Mouse (Mus musculus) frontal cortex, adult 2 months (tissue): Measurements from ENCODE around the gene Gm47996. TPM values are rescaled to one million over a fixed set of nuclear protein-coding genes. Genes with fewer than 3 reads are reported as not detected.
"Not testable (repeated sequence)": the region's sequence is repeated elsewhere in the genome, so short reads cannot be mapped to it uniquely, and the experiment has no call there.

Experiments used
- DNase-seq, 2 experiments: peaks; one replicate each; pipeline ENCODE4 v3.0.0; 2022; ENCODE audit warnings: low spot score in 1 of 2; ENCODE audit errors: extremely low spot score in 1 of 2
- polyA plus RNA-seq: library from polyadenylated mRNA; depleted of rRNA; stranded (reverse); fragments of >200 nt; gene quantifications from 2 replicates; pipeline ENCODE4 v1.2.3, GENCODE M21; 2012; rRNA removed

Gene Gm47996
- polyA plus RNA-seq, result not detected in 2 replicates

- not testable (repeated sequence) for DNase-seq
Measured at GRCm38 (mm10) chr1:151209824-151210355, at the start of gene Gm47996. Gene Gm47996 (plus strand): TSS chr1:151210131.

DNA sequence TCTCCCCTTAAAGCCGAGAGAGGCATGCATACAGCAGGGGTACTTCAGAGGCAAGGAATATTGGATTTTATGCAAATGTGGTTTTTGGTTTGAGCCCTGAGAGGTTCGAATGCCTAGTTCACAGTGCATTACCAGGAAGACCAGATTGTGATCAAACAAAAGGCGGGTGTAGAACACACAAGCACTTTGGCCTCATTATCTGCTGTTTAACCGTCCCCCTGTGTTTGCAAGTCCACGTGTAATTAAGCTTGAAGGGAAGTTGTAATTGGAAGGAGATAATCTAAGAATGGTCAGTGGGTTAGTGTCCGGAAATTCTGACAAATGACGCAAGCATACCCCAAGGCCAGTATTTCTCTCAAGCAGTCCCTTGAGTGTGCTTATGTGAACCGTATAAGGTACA is 43.9 kb upstream of the Gm47996 start:
- no peak for DNase-seq

DNA sequence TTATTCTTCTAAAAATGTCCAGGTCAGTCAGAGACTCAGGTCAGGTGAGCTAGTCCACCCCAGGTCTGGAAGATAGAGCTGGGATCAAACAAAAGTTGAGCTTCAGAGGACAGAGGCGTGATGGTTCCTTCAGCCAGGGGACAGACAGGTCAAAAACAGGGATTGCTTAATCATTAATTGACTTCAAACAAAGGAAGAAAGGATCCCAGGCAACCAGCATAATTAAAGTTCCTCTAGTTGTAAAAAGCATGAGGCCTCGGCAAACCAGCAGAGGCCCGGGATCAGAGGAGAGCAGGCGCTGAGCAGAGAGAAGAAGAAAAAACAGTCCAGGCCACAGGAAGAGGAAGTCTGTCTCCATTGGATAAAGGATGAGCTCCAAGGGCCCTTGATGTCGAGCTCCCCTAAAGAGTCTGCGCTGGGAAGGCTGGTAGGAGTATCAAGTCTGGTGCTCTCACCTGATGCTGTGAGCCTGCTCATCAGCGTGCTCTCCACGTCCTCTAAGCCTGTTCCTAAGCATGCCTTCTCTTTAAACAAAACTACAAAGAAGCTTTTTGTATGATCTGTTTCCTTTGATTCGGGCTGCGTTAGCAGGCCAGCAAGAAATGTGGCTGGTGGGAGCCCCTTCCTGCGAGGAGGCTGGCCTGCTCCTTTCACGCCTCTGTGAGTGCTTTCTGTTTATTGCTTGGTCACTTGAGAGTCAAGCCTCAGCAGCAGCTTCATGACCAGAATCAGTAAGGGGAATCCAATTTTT is 42.5 kb upstream of the Gm47996 start:
- DNase-seq, result no peak

DNA sequence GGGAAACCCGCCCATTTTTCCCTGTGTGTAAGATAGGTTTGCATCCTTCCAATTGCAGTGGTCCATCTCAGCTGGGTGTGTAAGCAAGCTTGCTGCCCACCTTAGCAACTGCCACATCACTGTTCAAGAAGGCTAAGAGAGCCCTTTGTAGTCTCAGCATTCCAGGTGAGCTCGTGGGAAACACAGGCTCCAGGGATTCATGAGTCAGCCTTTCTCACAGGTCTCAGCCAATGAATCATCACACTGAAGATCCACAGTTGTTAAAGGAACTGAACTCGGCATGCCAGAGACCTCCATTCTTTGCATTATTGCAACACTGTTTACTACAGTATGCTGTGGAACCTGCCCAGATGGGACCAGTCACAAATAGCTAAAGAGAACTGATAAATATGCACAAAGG is 41.3 kb upstream of the Gm47996 start:
- no peak for DNase-seq

DNA sequence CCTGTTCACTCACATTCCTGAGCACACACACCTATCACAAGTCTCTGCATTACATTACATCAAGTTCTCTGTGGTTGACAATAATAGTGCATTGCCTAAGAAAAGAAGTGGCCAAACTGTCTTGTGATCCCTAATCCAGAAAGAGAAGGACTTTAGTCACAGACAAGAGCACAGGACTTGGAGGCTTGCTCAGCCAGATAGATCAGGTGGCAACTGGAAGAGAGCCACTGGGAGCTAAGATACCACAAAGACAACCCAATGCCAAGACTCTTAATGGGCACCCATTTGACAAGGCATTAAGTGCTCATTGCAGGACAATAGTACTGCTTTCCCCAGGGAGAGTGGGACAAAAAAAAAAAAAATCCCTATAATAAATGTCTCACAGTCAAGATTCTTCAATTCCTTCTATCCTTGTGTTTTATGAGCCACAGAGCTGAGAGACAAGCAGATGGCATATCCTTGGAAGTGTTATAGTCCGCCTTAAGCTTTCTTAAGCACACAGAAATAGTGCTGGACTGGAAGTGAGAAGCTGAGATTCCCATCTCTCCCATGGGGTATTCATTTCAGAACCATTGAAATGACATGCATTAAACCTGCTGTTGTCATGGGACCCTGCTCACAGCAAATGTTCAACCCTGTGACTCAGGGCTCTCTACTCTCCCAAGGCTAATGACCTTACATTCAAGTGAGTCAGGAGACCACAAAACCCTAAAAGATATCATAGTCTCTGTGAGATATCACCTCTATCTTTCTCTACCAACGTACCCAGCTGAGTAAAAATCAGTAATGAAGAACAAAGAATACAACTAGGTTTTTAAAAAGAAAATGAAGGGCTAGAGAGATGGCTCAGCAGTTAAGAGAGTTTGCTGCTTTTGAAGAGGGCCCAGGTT is 38.1 kb upstream of the Gm47996 start:
- peak; percentile 26 to 34 for DNase-seq

GRCm38 (mm10) chr1:151177030-151177936 is 32.6 kb upstream of the Gm47996 start:
- DNase-seq, result peak in 1 of 2 experiments; percentile 25

GRCm38 (mm10) chr1:151177937-151178271 is 32.0 kb upstream of the Gm47996 start:
- DNase-seq, result no peak

GRCm38 (mm10) chr1:151178505-151179083 is 31.3 kb upstream of the Gm47996 start:
- DNase-seq, result no peak

DNA sequence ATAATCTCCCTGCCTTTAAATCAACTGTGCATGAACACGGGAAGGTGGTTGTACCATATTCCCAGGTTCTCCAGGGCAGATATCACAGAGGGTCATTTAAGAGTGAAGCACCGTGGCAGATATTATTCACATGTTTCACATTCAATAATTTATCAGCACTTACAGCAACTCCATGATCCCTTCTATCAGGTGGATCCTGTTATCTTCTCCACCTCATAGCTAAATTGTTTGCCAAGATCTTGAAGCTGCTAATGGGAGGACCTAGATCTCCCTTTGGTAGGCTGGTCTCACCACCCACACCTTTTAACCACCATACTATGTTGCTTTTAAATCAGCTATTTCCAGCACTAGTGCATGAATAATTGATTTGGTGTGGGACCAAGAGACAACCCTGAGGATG is 29.8 kb upstream of the Gm47996 start:
- DNase-seq, result no peak

GRCm38 (mm10) chr1:151182266-151182665 is 27.7 kb upstream of the Gm47996 start, which contains the start of gene Gm47985:
Gene Gm47985 (plus strand): TSS chr1:151182537.
- not testable (repeated sequence) for DNase-seq

DNA sequence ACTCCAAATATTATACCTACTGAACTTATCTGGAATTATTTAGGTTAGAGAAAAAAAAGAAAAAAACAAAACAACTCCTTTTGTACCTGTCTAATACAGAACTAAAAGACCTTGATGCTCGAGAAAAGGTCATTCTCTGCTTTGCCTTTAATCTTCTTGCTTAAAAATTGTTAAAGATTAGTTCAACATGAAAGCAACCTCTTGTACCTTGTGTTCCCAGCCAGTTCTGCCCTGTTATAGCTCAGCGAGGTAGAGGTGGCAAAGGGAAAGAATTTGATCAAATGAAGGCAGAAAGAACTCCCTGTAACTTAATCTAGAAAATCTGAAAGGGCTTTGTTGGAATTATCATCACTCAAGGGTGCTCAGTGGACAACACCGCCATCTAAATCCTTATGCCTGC is 23.7 kb upstream of the Gm47996 start:
- not testable (repeated sequence) for DNase-seq

- not testable (repeated sequence) for DNase-seq
Measured at GRCm38 (mm10) chr1:151186879-151187424, 23.0 kb upstream of the Gm47996 start.

DNA sequence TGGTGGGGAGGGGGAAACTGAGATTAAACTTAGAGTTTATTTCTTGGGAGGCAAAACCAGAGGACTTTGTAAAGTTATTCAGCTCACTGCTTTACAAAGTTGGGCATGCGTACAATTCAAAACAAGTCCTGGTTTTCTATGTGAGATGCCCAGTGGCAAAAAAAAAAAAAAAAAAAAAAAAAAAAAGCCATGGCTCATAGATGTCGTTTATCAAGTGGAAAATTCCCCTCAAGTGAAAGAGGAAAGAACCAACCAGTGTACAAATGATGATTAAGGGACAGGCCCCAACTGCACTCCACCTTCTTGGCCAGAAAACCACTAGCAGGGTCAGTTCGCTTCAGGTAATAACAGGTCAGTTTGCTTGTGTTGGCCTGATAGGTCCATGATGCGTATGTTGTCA is 21.5 kb upstream of the Gm47996 start:
- no peak for DNase-seq

GRCm38 (mm10) chr1:151192075-151192474 is 17.9 kb upstream of the Gm47996 start, which contains the start of gene Gm8947:
Gene Gm8947 (plus strand): TSS chr1:151192376.
- DNase-seq, result not testable (repeated sequence)

- not testable (repeated sequence) for DNase-seq
Measured at GRCm38 (mm10) chr1:151192739-151193138, 17.2 kb upstream of the Gm47996 start.

DNA sequence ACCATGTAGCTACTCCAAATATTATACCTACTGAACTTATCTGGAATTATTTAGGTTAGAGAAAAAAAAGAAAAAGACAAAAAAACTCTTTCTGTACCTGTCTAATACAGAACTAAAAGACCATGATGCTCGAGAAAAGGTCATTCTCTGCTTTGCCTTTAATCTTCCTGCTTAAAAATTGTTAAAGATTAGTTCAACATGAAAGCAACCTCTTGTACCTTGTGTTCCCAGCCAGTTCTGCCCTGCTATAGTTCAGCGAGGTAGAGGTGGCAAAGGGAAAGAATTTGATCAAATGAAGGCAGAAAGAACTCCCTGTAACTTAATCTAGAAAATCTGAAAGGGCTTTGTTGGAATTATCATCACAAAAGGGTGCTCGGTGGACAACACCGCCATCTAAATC is 13.9 kb upstream of the Gm47996 start:
- not testable (repeated sequence) for DNase-seq

DNA sequence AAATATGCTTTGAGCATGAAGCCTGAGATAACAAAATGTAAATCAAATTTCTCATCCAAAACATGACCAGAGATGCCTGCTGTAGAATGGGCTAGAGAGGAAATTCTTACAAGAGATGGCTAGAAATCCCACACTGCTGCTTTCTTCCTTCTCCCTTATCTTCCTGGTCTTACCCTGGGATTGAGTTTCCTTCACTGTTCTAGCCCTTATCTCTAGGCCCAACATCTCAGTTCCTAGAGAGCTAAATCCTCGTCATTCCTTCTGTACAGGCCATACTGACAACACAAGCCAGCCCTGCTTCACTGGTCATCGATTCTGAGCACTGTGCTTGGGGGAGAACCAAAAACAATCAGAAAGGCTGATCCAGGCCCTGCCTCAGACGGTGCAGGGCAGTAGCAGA is 13.2 kb upstream of the Gm47996 start:
- DNase-seq, result not testable (repeated sequence)

GRCm38 (mm10) chr1:151198120-151198519 is 11.8 kb upstream of the Gm47996 start, which contains the start of gene Gm47995:
Gene Gm47995 (plus strand): TSS chr1:151198448.
- not testable (repeated sequence) for DNase-seq

GRCm38 (mm10) chr1:151200620-151201019 is 9.3 kb upstream of the Gm47996 start:
- DNase-seq, result not testable (repeated sequence)
